Mouse (Mus musculus) left cerebral cortex, adult 11 months (tissue): ENCODE measurements around the gene Zbtb40.

Experiments used
- DNase-seq: peaks from one replicate; pipeline ENCODE4 v3.0.0; 2022; ENCODE audit warnings: low spot score

The Zbtb40 gene

DNA sequence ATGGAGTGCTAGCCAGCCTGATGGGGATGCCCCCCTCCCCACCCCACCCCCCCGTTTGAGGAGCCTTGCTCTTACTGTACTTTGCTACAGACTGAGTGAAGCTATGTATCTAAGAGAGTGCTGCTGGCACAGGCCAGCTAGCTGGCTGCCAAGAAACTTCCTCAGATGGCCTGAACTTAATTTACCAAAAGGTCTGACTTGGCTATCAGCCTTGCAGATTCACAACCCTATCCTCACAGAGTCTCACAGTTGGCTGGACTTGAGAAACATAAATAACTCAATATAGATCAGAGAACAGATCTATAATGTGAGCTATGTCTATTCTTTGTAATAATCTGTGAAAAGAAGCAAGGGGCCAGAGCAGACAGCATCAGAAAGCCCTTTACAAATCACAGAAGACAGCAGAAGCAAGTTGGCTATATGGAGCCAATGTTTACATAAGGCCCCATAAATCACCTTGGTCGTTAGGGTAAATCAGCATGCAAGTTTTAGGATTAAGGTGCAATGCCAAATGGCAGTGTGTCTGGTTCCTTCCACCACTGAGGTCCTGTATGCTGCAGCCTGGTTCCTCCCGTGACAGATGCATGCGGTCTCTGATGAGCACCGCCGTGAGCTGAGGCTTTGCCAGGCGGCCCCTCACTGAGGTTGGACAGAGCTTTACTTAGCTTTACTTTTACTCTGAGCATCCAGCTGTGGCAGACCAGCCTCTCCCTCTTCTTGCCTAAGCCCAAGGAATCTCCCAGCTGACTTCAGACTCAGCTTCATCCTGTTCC, 15.3 kb downstream of the Zbtb40 start:
- DNase-seq = no peak

- no peak for DNase-seq
Measured at GRCm38 (mm10) chr4:137032456-137032855, 16.1 kb downstream of the Zbtb40 start.

GRCm38 (mm10) chr4:137031319-137031718, 17.3 kb downstream of the Zbtb40 start:
- no peak for DNase-seq

GRCm38 (mm10) chr4:137029348-137029747, 19.3 kb downstream of the Zbtb40 start:
- no peak for DNase-seq

DNA sequence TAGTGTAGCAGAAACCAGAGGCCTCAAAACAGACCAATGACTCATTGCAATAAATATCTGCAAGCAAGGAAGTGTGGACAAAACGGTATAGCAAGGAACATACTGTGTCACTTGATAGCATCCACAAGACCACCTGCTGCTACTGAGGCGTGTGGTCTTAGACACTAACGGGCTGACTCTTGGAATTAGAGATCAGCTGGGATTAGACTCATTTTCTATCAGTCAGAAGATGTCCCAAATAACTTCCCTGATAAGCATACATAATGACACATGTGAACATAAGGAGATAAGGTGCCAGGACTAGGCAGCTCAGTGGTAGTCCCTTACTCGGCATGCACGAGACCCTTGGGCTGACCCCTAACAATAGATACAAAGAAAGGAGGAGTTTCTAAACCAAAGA, 21.6 kb downstream of the Zbtb40 start:
- no peak for DNase-seq

DNA sequence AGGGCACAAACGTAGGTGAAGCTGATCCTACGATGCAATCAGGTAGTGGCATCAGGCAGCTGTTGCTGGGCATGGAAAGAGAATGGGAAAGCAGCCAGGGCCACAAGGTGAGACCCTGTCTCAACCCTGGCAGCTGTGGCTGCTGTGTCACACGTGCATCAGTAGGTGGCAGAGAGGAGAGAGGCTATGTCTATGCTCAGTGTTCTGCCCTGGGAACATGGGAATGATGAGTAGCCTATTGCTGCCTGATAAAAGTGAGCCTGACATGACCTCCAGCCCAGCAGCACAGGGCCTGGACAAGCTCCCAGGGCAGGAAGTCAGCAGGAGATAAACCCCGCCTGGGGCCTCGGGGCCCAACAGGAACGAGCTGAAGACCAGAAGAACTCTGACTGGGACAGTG, 23.0 kb downstream of the Zbtb40 start:
- no peak for DNase-seq

DNA sequence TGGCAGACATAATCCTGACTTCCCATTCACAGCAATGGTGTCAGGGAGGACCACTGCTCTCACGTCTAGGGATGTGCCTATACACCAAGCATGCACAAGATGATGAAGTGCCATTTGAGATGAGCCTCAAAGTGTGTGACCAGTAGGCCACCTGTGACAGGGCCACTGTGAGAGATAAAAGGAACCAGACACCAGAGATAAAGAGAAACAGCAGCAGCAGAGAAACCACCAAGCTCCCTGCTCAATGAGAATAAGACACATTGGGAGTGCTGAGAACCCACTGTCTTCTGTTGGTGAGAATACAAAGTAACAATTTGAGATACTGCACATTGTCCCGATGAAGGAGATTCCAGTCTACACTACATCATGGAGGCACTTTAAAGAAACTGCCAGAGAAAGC, 23.5 kb downstream of the Zbtb40 start:
- no peak for DNase-seq

GRCm38 (mm10) chr4:137020065-137020464, 28.5 kb downstream of the Zbtb40 start:
- no peak for DNase-seq

DNA sequence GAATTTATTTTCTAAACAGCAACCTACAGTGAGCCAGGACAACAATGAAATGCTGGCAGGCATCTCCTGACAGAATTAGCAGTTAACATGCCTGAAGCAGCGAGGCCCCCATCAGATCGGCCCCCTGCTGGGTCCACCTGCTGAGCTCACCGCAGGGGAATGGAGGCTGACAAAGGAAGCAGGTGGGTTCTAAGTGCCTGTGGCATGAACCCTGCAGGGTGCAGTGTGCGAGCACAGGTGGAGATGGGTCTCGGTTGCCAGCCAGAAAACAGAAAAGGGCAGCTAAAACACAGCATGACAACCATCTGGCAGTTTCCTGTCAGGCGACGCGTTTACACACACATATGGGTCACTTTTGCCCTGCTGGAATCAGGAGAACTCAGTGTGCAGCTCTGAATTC, 32.7 kb downstream of the Zbtb40 start:
- DNase-seq = no peak

- DNase-seq = no peak
Measured at GRCm38 (mm10) chr4:137015476-137015856, 33.1 kb downstream of the Zbtb40 start.

GRCm38 (mm10) chr4:137014654-137015475, 33.7 kb downstream of the Zbtb40 start:
- no peak for DNase-seq

DNA sequence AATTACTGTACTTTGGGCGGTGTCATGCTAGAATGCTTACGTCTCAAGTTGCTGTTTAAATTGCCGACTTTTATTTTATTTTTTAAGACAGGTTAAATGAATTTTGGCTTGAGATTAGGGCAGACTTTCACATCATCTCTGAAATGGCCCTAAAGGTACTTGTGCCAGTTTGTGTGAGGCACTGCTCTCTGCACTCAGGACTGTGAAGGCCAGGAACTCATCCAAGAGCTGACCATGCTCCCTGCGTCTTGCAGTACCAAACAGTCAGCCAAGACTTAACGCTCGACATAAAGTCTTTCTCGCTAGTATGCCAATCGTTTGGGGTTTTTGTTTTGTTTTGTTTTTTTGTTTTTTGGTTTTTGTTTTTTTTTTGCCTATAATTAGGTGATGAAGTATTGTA, 34.5 kb downstream of the Zbtb40 start:
- no peak for DNase-seq

DNA sequence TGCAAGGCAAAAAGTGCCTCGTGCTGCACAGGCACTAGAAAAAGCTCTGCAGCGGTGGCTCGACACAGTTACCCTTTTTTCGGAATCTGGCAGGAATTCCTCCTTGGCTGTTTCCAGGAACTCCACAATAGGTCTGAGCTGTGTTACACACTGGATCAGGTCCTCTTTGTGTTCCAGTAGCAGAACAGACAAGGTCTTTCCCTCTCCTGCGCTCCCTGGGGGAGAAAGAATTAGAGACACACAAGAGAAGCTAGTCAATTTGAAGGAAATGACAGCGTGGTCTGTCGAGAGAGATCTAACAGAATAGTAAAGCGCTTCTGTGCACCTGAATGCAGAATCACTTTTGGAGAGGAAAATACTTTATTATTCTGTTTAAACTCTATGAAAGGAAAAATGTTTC, 41.6 kb downstream of the Zbtb40 start:
- no peak for DNase-seq

GRCm38 (mm10) chr4:137001825-137002224, 46.8 kb downstream of the Zbtb40 start:
- no peak for DNase-seq

GRCm38 (mm10) chr4:137001020-137001419, 47.6 kb downstream of the Zbtb40 start:
- DNase-seq = no peak

- DNase-seq = no peak
Measured at GRCm38 (mm10) chr4:136998371-136998770, 50.2 kb downstream of the Zbtb40 start.

DNA sequence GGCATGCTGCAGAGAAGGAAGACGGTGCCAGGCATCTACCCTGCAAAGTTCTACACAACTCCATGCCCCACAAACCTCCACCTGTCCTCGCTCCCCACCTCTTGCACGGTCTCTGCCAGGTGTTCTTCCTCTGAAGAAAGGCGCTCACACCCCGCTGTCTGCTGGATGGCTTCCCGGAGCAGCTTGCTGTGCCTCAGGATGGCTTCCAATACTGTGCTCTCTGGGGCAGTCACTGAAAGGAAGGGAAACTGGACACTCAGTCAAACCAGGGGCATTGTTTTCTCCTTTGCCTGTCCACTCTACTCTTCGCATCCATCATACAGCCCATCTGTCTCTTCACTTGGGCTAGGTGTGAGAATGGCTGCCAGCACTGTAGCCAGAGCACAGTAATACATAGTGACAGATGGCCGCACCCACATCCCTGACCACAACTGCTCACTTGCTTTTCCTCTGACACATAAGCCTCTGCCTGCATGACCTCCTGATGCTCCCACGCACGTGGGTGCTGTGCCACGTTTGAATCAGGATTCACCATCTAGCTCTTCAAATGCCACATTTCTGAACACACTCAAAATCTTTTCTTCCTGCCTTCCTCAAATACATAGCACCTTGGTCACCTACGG, 50.8 kb downstream of the Zbtb40 start:
- no peak for DNase-seq

DNA sequence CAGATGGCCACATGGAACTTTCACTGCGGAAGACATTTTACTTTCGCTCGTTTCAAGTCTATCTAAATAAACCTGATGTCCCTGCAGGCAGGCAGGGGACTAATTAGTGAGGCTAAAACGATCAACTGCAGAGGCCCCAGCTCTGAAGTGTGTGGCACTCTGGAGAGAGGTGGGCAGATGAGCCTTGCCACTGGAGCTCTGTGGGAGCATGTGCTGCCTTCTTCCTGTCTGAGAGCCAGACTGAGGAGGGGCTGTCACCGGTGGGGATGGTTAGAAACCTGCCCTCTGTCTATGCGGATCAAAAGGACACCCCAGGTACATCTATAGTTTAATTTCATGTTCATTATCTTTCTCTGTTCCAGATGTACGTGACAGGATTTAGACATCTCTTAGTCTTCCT, 51.7 kb downstream of the Zbtb40 start:
- no peak for DNase-seq

- DNase-seq = no peak
Measured at GRCm38 (mm10) chr4:136995361-136995760, 53.2 kb downstream of the Zbtb40 start.

- DNase-seq = no peak
Measured at GRCm38 (mm10) chr4:136981993-136982695, 66.5 kb downstream of the Zbtb40 start.

DNA sequence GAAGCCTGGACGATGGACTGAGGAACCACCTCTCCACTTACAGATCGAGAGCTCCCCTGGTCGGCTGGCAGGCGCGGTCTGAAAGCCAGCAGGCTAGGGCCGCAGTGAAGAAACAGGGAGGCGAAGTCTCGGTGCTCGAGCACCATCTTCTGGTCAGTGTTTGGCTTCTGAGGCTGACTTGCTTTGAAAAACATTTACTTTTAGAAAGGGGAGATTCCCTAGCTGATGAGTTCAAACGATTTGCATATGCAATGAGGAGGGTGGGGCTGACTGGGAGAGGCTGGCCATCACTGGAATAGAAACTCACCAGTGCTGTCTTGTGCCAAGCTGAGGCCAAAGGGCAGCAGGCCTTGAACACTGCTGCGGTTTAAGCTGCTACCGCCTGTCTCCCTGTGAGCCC, 67.3 kb downstream of the Zbtb40 start:
- DNase-seq = no peak

- DNase-seq = no peak
Measured at GRCm38 (mm10) chr4:136980921-136981320, 67.7 kb downstream of the Zbtb40 start.
